Comparison of ENCODE assay signal across 22 mouse cellular contexts in the genomic region with DNA sequence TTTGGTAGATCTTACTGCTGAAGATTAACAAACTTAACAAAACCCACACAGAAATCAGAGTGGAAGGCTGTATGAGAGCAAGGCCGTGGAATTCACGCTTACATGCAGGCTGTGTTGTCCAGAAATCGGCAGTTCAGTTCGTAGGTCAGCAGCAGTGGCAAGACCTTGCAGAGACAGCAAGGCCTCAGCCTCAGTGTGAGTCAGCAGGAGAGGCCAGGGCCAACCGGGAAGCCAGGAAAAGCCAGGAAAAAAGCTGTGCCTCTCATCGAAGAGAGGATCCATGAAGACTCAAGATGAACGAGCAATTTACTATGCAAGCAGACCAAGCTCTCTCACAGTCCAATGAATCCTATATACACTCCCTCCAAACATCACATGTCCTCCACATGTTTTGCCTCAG.
DNase-seq lines count a peak whose midpoint lies in the region; ATAC-seq and TF ChIP-seq lines count a peak whose summit lies in the region.
"Had no signal": no experiment of that assay in that cellular context is flagged by ENCODE, and none has a peak within 500 bp of the region (broad histone marks: within the 10 kb centered on the region; RNA-seq: fewer than 3 reads in every experiment).

No protein-coding gene starts in this region.

- no peak overlapping the region for H3K27ac ChIP-seq in hindbrain, postnatal 0 days
- H3K27ac ChIP-seq: embryonic facial prominence, embryonic 15.5 days; forebrain, embryonic 15.5 days; heart, adult 2 months; heart, embryonic 15.5 days; hindbrain, embryonic 13.5 days had no signal

- TF ChIP-seq CTCF in hindbrain, postnatal 0 days (IDR thresholded peaks at IDR 0.05; ENCODE audit: low read depth): no peak

- no peaks in the 10 kb centered on the region for H3K27me3 ChIP-seq in hindbrain, postnatal 0 days (ENCODE audit: insufficient read depth, low read length)
- H3K27me3 ChIP-seq: CH12.LX; embryonic facial prominence, embryonic 15.5 days; forebrain, embryonic 15.5 days; heart, embryonic 15.5 days; Patski had no signal

- peaks cover 10% of the 10 kb centered on the region; the same call in 1 of the 2 replicates for H3K4me1 ChIP-seq in hindbrain, postnatal 0 days (ENCODE audit: insufficient read depth, low read length)

- 89% methylated on average over 7 of the region's 7 CpGs for WGBS in hindbrain, postnatal 0 days

- no peak overlapping the region for H3K4me3 ChIP-seq in hindbrain, postnatal 0 days (ENCODE audit: low read length)
- H3K4me3 ChIP-seq: embryonic facial prominence, embryonic 15.5 days; erythroblast, embryonic 14.5 days; forebrain, embryonic 10.5 days; forebrain, embryonic 15.5 days; heart, adult 2 months; heart, embryonic 15.5 days; hindbrain, embryonic 13.5 days had no signal

- no peak overlapping the region for H3K9ac ChIP-seq in hindbrain, postnatal 0 days (replicated peaks; ENCODE audit: low read length)
- H3K9ac ChIP-seq: embryonic facial prominence, embryonic 15.5 days; forebrain, embryonic 15.5 days; heart, embryonic 15.5 days; hindbrain, embryonic 13.5 days had no signal

- ATAC-seq in hindbrain, postnatal 0 days: no peak
- ATAC-seq: activated CD4-positive, CD25-positive, alpha-beta regulatory T cell, adult 4 months; forebrain, embryonic 15.5 days; Patski had no signal

- DNase-seq in adrenal gland, adult (ENCODE audit: inconsistent age in 2 of 2, low spot score in 1 of 2): peak; percentile 59 to 84
- DNase-seq in adrenal gland, postnatal 4 days (ENCODE audit: low spot score in 2 of 2): no peak
- peak; percentile 17 for DNase-seq in ovary, adult 18-20 months (ENCODE audit: low spot score)
- no peak for DNase-seq in ovary, postnatal 14 days (ENCODE audit: low spot score)
- peak; percentile 40 for DNase-seq in adrenal gland, postnatal 25 days
- DNase-seq in hindbrain, postnatal 0 days (ENCODE audit: low spot score): no peak
- no peak for DNase-seq in spleen, postnatal 4 days (ENCODE audit: low spot score in 2 of 2)
- DNase-seq: cerebellum, adult 18-20 months; cerebellum, postnatal 10 days; gastrocnemius, postnatal 14 days; heart, adult 2 months; heart, postnatal 14 days had no signal

- H3K36me3 ChIP-seq in hindbrain, postnatal 0 days (ENCODE audit: insufficient read depth, low read length): no peaks in the 10 kb centered on the region
- H3K36me3 ChIP-seq: embryonic facial prominence, embryonic 15.5 days; forebrain, embryonic 10.5 days; forebrain, embryonic 15.5 days; heart, embryonic 15.5 days; hindbrain, embryonic 13.5 days had no signal

- no peaks in the 10 kb centered on the region for H3K9me3 ChIP-seq in hindbrain, postnatal 0 days (ENCODE audit: low read length)
- H3K9me3 ChIP-seq: embryonic facial prominence, embryonic 15.5 days; forebrain, embryonic 15.5 days; heart, embryonic 15.5 days; hindbrain, embryonic 13.5 days had no signal

- H3K4me2 ChIP-seq in hindbrain, postnatal 0 days (ENCODE audit: low read depth, low read length): no peak overlapping the region
- H3K4me2 ChIP-seq: embryonic facial prominence, embryonic 15.5 days; forebrain, embryonic 15.5 days; heart, embryonic 11.5 days; heart, embryonic 15.5 days; hindbrain, embryonic 13.5 days had no signal

Comparison
In these comparisons a context has a peak if more than half of its experiments do, and no peak if none do; other contexts are left out.
1. DNase-seq: peak in adrenal gland, adult (2 of 2), ovary, adult 18-20 months (single experiment) and adrenal gland, postnatal 25 days (single experiment); none in adrenal gland, postnatal 4 days (0 of 2), ovary, postnatal 14 days (single experiment), hindbrain, postnatal 0 days (single experiment) and spleen, postnatal 4 days (0 of 2).